Mouse (Mus musculus) heart, embryonic 15.5 days (tissue): ENCODE results near the gene Scpep1. TPM values are rescaled to one million over a fixed set of nuclear protein-coding genes. Genes with fewer than 3 reads are reported as not detected.
"Not testable (repeated sequence)": the region's sequence is repeated elsewhere in the genome, so short reads cannot be mapped to it uniquely, and the experiment has no call there.

Source experiments
- ATAC-seq: fragments of 200-750 bp; cut with Nextera tagmentation; replicated peaks from 2 replicates; pipeline ENCODE4 v1.8.0; 2017; ENCODE audit warnings: low read depth, moderate TSS enrichment; ENCODE audit not compliant: insufficient number of reproducible peaks, insufficient read depth, low FRiP score
- H3K27ac ChIP-seq: fragments of 300-500 bp; sonication (generic); 2 replicates; pipeline ENCODE4 v1.5.1; 2015; ENCODE audit warnings: mild to moderate bottlenecking, inconsistent platforms
- H3K27me3 ChIP-seq: fragments of 300-500 bp; sonication (generic); 2 replicates; pipeline ENCODE4 v1.6.1; 2015; ENCODE audit warnings: inconsistent platforms
- H3K36me3 ChIP-seq: fragments of 300-500 bp; sonication (generic); 2 replicates; pipeline ENCODE4 v1.6.1; 2015; ENCODE audit warnings: mild to moderate bottlenecking, inconsistent platforms
- H3K4me1 ChIP-seq: fragments of 300-500 bp; sonication (generic); replicated peaks from 2 replicates; pipeline ENCODE4 v1.6.1; 2015; ENCODE audit warnings: inconsistent platforms
- H3K4me2 ChIP-seq: fragments of 300-500 bp; sonication (generic); 2 replicates; pipeline ENCODE4 v1.6.1; 2015; ENCODE audit warnings: inconsistent platforms, mild to moderate bottlenecking, moderate library complexity
- H3K4me3 ChIP-seq: fragments of 300-500 bp; sonication (generic); 2 replicates; pipeline ENCODE4 v1.5.1; 2015; ENCODE audit warnings: mild to moderate bottlenecking, inconsistent platforms
- H3K9ac ChIP-seq: fragments of 300-500 bp; sonication (generic); 2 replicates; pipeline ENCODE4 v1.6.1; 2015; ENCODE audit warnings: mild to moderate bottlenecking, inconsistent platforms
- H3K9me3 ChIP-seq: fragments of 300-500 bp; sonication (generic); replicated peaks from 2 replicates; pipeline ENCODE4 v1.6.1; 2016; ENCODE audit warnings: inconsistent platforms
- WGBS: fragments of 180-500 bp; shearing (Covaris S2); methylation state at CpG from one replicate; pipeline ENCODE4 v1.1.7; 2015; ENCODE audit warnings: mixed read lengths; 5-methylcytosine and 5-hydroxymethylcytosine counted together
- polyA plus RNA-seq: library from polyadenylated mRNA; unstranded; fragments of >200 nt; fragmentation: Nextera tagmentation; extraction: Ambion mirVana; gene quantifications from 2 replicates; pipeline ENCODE4 v1.2.1, GENCODE M21; 2015

Gene Scpep1
- polyA plus RNA-seq, 1 experiment from 2014 or later: 44.2 TPM

DNA sequence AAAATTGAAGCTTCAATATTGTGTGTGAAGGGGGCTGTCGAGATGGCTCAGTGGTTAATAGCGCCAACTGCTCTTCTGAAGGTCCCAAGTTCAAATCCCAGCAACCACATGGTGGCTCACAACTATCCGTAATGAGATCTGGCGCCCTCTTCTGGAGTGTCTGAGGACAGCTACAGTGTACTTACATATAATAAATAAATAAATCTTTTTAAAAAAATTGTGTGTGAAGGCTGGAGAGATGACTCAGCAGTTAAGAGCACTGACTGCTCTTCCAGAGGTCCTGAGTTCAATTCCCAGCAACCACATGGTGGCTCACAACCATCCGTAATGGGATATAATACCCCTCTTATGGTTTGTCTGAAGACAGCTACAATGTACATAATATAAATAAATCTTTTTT lies 42.1 kb upstream of the Scpep1 start:
- not testable (repeated sequence) for H3K4me3 ChIP-seq, H3K9ac ChIP-seq, ATAC-seq, H3K36me3 ChIP-seq, H3K9me3 ChIP-seq, H3K27me3 ChIP-seq, H3K4me2 ChIP-seq
- WGBS: 87% methylated on average over 5 of the region's 5 CpGs
- Histone ChIP-seq H3K27ac (peak overlapping the region; percentile 62; the same call in 1 of the 2 replicates), H3K4me1 (peaks cover 19% of the 10 kb centered on the region)

DNA sequence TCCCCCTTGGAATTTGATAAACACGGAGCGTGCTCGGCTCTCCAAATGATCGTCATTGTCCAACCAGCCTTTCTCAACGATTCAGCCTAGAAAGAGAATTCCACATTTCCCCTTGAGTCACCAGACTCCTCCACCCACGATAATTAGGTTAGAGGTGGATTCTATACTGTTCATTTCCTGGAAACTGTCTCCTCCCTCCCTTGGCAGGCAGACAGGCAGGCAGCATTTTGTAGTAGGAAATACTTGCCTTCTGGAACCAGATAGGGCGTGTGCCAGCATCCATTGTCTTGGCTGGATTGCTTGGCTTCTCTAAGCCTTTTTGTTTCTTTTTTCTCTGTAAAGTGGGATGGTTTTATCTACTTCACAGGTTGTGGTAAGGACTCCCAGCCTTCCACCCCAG lies 41.2 kb upstream of the Scpep1 start:
- ATAC-seq: peak; percentile 4; the same call in 1 of the 2 replicates
- 58% methylated on average over 7 of the region's 7 CpGs for WGBS
- Histone ChIP-seq H3K4me3 (no peak overlapping the region), H3K27me3 (no peaks in the 10 kb centered on the region), H3K36me3 (no peaks in the 10 kb centered on the region), H3K9me3 (no peaks in the 10 kb centered on the region), H3K4me1 (peaks cover 17% of the 10 kb centered on the region), H3K9ac (no peak overlapping the region), H3K27ac (peak overlapping the region; percentile 62), H3K4me2 (no peak overlapping the region)

DNA sequence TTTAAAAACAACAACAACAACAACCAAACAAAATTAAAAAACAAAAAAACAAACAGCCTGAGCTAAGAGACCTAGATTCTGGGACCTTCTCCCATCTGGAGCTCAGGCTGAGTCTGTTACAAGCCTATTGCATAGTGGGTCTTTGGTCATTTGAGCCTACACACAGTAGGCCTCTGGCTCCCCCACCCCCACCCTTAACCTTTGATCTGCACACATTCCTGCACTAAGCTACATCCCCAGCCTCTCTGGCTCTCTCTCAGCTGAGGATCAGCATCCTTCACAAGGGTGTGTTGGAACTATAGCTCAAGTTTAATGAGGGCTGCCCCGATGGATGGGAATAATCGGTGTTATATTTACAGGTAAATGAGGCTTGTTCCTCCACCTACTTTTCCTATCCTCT lies 40.4 kb upstream of the Scpep1 start:
- Histone ChIP-seq H3K4me1 (peaks cover 13% of the 10 kb centered on the region), H3K9me3 (no peaks in the 10 kb centered on the region), H3K36me3 (peaks cover 8% of the 10 kb centered on the region), H3K27ac (no peak overlapping the region), H3K9ac (no peak overlapping the region), H3K4me3 (no peak overlapping the region), H3K4me2 (no peak overlapping the region), H3K27me3 (no peaks in the 10 kb centered on the region)
- WGBS: 83% methylated on average over 2 of the region's 2 CpGs
- no peak for ATAC-seq

- no peak for ATAC-seq
Measured at GRCm38 (mm10) chr11:88994492-88994891, 39.2 kb upstream of the Scpep1 start.

DNA sequence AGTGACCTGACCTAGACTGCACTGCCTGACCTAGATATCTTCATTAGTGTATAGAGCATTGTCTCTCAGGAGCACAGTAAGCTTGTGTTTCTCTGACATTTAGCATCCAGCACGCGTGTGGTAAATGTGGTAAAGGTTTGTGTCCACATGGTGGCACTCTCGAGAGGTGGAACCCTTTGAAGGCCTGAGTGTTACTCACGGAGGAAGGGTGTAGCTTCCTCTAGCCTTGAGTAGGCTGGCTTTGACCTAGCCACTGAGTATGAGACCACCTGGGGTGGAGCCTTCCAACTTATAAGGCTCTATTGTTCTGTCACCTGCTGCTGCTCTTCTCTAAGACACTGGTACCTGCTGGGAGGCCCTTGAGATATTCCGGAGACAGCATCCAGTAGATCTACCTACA lies 38.4 kb upstream of the Scpep1 start:
- Histone ChIP-seq H3K9me3 (no peaks in the 10 kb centered on the region), H3K4me1 (no peaks in the 10 kb centered on the region; the same call in 1 of the 2 replicates), H3K9ac (no peak overlapping the region), H3K4me3 (no peak overlapping the region), H3K36me3 (peaks cover 9% of the 10 kb centered on the region), H3K27ac (no peak overlapping the region), H3K4me2 (no peak overlapping the region), H3K27me3 (no peaks in the 10 kb centered on the region)
- ATAC-seq: no peak
- 17% methylated on average over 5 of the region's 5 CpGs for WGBS

More at GRCm38 (mm10) chr11:88994492-88994891, 39.2 kb upstream of the Scpep1 start:
- Histone ChIP-seq H3K27ac (no peak overlapping the region), H3K27me3 (no peaks in the 10 kb centered on the region), H3K4me3 (no peak overlapping the region), H3K9me3 (no peaks in the 10 kb centered on the region), H3K9ac (no peak overlapping the region), H3K4me2 (no peak overlapping the region), H3K36me3 (peaks cover 9% of the 10 kb centered on the region), H3K4me1 (peaks cover 5% of the 10 kb centered on the region)
- WGBS: 76% methylated on average over 7 of the region's 7 CpGs

DNA sequence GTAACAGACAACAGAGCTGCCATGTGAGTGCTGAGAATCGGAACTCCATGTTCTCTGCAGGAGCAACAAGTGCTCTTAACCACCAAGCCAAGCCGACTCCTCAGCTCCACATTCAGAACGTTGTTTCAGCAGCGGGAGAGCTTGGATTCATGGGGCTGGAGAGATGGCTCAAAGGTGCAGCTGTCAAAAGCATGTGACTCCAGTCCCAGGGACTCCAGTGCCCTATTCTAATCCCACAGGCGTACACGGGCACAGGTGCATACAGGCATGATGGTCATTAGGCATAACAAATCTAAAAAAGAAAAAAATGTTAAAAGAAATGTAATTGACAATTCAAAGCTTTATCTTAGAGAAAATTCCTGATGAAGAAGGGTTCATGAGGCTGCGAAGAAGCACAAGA lies 37.9 kb upstream of the Scpep1 start:
- no peak overlapping the region for H3K4me3 ChIP-seq
- no peaks in the 10 kb centered on the region for H3K27me3 ChIP-seq
- H3K4me1 ChIP-seq: no peaks in the 10 kb centered on the region
- H3K9ac ChIP-seq: no peak overlapping the region
- H3K4me2 ChIP-seq: no peak overlapping the region
- ATAC-seq: no peak
- H3K9me3 ChIP-seq: no peaks in the 10 kb centered on the region
- 51% methylated on average over 7 of the region's 7 CpGs for WGBS
- peaks cover 9% of the 10 kb centered on the region for H3K36me3 ChIP-seq
- no peak overlapping the region for H3K27ac ChIP-seq

DNA sequence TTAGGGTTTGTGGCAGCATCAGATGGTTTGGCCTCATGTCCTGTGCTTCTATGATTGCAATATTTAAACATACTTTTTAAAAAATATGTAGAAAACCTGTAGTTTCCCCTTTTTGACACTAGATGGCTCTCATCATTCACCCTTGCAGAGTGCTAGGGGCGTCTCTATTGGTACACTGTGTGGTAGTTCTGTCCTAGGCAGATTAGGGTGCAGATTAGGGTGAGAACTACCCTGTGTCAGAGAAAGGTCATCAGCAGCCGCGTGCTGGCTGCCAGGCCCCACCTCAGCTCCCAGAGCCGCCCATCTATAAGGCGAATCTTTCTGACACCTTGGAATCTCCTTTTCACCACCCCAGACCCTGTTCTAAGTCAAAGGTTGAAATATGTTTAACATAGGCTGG lies 34.3 kb upstream of the Scpep1 start:
- peaks cover 22% of the 10 kb centered on the region for H3K36me3 ChIP-seq
- H3K9ac ChIP-seq: no peak overlapping the region
- ATAC-seq: no peak; the same call in 1 of the 2 replicates
- H3K4me1 ChIP-seq: no peaks in the 10 kb centered on the region
- H3K27ac ChIP-seq: no peak overlapping the region
- H3K4me2 ChIP-seq: no peak overlapping the region
- WGBS: 48% methylated on average over 5 of the region's 5 CpGs
- H3K27me3 ChIP-seq: no peaks in the 10 kb centered on the region
- H3K4me3 ChIP-seq: no peak overlapping the region
- no peaks in the 10 kb centered on the region for H3K9me3 ChIP-seq

- ATAC-seq: no peak
- H3K4me1 ChIP-seq: no peaks in the 10 kb centered on the region
- H3K4me2 ChIP-seq: no peak overlapping the region
- peaks cover 22% of the 10 kb centered on the region for H3K36me3 ChIP-seq
- H3K9ac ChIP-seq: no peak overlapping the region
- H3K9me3 ChIP-seq: no peaks in the 10 kb centered on the region
- H3K27ac ChIP-seq: no peak overlapping the region
- H3K4me3 ChIP-seq: no peak overlapping the region
- WGBS: 79% methylated on average over 5 of the region's 5 CpGs
- no peaks in the 10 kb centered on the region for H3K27me3 ChIP-seq
Measured at GRCm38 (mm10) chr11:88988956-88989355, 33.7 kb upstream of the Scpep1 start.

- Histone ChIP-seq H3K4me2 (no peak overlapping the region), H3K9ac (no peak overlapping the region), H3K4me1 (no peaks in the 10 kb centered on the region), H3K36me3 (peaks cover 36% of the 10 kb centered on the region), H3K27ac (no peak overlapping the region), H3K27me3 (no peaks in the 10 kb centered on the region), H3K4me3 (no peak overlapping the region), H3K9me3 (no peaks in the 10 kb centered on the region)
- ATAC-seq: no peak
- WGBS: 80% methylated on average over 10 of the region's 10 CpGs
Measured at GRCm38 (mm10) chr11:88986616-88987015, 31.4 kb upstream of the Scpep1 start.

DNA sequence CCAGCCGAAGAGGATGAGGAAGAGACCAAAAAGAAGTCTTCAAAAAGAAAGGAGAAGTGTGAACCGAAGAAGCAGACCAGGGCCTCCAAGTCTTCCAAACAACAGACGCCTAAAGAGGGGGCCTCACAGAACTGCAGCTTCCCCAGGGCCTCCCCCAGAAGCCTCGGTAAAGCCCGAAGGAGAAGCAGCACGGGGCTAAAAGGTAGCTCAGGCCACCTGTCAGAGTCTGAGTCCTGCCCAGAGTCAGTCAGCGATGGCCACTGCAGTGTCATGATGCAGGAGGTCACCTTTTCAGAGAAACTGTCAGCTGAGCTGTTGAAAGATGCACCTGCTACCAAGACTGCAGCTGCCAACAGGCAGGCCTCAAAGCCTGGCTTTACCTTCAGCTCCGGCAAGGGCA lies 26.1 kb upstream of the Scpep1 start:
- Histone ChIP-seq H3K4me2 (no peak overlapping the region), H3K9me3 (no peaks in the 10 kb centered on the region), H3K36me3 (peaks cover 28% of the 10 kb centered on the region), H3K27ac (no peak overlapping the region), H3K4me3 (no peak overlapping the region), H3K4me1 (no peaks in the 10 kb centered on the region), H3K27me3 (no peaks in the 10 kb centered on the region), H3K9ac (no peak overlapping the region)
- WGBS: 77% methylated on average over 8 of the region's 8 CpGs
- no peak for ATAC-seq

- 96% methylated on average over 5 of the region's 5 CpGs for WGBS
Measured at GRCm38 (mm10) chr11:88977188-88977587, 21.9 kb upstream of the Scpep1 start.

DNA sequence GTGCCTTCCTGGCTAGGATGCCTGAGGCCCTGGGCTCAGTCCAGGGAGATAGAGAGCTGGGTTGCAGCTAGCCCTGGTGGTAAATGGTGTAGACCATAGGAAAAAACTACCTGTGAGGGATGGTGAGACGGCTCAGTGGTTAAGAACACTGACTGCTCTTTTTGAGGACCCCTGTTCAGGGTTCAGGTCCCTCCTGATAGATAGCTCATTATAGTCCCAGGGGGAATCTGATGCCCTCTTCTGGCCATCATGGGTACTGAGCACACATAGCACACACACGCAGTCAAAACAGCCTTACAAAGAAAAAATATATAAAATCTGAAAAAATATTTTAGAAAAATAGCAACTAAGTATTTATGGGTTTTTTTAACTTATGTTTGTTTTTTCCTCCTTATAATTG lies 21.1 kb upstream of the Scpep1 start:
- Histone ChIP-seq H3K27ac (no peak overlapping the region), H3K4me3 (no peak overlapping the region), H3K27me3 (no peaks in the 10 kb centered on the region), H3K9me3 (no peaks in the 10 kb centered on the region), H3K4me2 (no peak overlapping the region), H3K9ac (no peak overlapping the region), H3K36me3 (peaks cover under 1% of the 10 kb centered on the region; the same call in 1 of the 2 replicates), H3K4me1 (peaks cover 9% of the 10 kb centered on the region)
- 94% methylated on average over 2 of the region's 2 CpGs for WGBS
- no peak for ATAC-seq

More at GRCm38 (mm10) chr11:88977188-88977587, 21.9 kb upstream of the Scpep1 start:
- Histone ChIP-seq H3K27me3 (no peaks in the 10 kb centered on the region), H3K9ac (no peak overlapping the region), H3K4me1 (peaks cover 9% of the 10 kb centered on the region), H3K9me3 (no peaks in the 10 kb centered on the region), H3K36me3 (peaks cover 4% of the 10 kb centered on the region; the same call in 1 of the 2 replicates), H3K4me2 (no peak overlapping the region), H3K27ac (no peak overlapping the region), H3K4me3 (no peak overlapping the region)
- no peak for ATAC-seq
